Mouse (Mus musculus): Measurements from ENCODE around the gene Ccp110.

Ccp110 gene

GRCm38 (mm10) chr7:118712228-118713173, at the start of gene Ccp110:
Gene Ccp110, plus strand, starts transcription at chr7:118712552.
- DNase-seq (ENCODE audit: low read depth in 2 of 2, low spot score in 2 of 2), result peak; percentile 85 to 87

- no peak for DNase-seq (ENCODE audit: low read depth in 2 of 2, low spot score in 2 of 2)
These were observed 44.6 kb upstream of the Ccp110 start for GRCm38 (mm10) chr7:118667773-118668172.

- DNase-seq (ENCODE audit: low read depth in 2 of 2, low spot score in 2 of 2), result no peak
These were observed 42.2 kb upstream of the Ccp110 start for GRCm38 (mm10) chr7:118670142-118670541.

GRCm38 (mm10) chr7:118676826-118677225, 35.5 kb upstream of the Ccp110 start:
- DNase-seq (ENCODE audit: low read depth in 2 of 2, low spot score in 2 of 2), result no peak

DNA sequence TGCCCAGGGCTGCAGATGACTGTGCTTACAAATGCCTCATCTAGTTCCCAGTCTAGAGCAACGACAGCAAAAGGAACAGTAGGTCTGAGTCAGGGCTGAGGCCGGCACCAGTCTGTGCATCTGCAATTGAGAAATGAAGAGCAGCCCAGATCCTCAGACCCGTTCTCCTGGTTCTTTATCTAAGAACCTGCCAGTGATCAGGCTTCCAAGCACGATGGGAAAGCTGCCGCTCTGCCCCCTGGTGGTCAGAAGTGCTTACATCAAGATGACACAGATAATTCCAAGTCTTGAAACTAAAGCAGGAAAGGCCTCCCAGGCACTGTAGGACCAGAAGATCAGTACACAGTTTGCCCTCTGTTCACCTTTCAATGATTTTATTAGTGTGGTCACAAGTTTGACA, 24.2 kb upstream of the Ccp110 start:
- peak; percentile 16 to 41 for DNase-seq (ENCODE audit: low read depth in 2 of 2, low spot score in 2 of 2)

- no peak for DNase-seq (ENCODE audit: low read depth in 2 of 2, low spot score in 2 of 2)
These were observed 23.3 kb upstream of the Ccp110 start for GRCm38 (mm10) chr7:118689088-118689487.

DNA sequence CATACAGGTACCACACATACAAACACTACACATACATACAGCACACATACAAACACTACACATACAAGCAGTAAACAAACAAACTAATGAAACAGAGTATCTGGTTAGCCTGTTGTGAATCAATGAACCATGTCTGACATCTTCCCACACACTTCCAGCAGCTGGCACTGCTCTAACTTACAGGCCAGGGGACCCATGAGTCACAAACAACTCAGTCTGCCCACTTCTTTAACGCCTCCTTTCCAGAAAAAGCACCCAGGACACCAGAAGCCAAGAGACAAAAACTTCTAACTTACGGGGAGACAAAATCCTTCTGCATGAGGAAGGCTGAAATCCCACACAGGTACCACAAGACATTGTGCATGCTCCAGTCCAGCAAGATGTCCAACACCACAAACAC, 21.1 kb upstream of the Ccp110 start:
- no peak for DNase-seq (ENCODE audit: low read depth in 2 of 2, low spot score in 2 of 2)

DNA sequence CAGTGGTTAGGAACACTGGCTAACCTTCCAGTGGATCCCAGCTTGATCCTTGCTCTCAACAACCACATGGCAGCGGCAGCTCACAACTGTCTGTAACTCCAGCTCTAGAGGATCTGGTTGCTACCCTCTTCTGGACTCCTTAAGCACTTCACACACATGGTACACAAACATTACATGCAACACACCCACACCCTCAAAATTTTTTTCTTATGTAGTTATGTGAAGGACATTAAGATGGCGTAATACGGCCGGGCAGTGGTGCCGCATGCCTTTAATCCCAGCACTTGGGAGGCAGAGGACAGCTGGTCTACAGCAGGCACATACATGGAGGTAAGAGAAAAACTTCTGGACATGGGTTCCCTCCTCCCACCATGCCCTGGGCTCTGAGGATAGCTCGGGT, 16.2 kb upstream of the Ccp110 start:
- no peak for DNase-seq (ENCODE audit: low read depth in 2 of 2, low spot score in 2 of 2)

GRCm38 (mm10) chr7:118697168-118697567, 15.2 kb upstream of the Ccp110 start:
- no peak for DNase-seq (ENCODE audit: low read depth in 2 of 2, low spot score in 2 of 2)

- DNase-seq (ENCODE audit: low read depth in 2 of 2, low spot score in 2 of 2), result no peak
These were observed 13.5 kb upstream of the Ccp110 start for GRCm38 (mm10) chr7:118698882-118699281.

- DNase-seq (ENCODE audit: low read depth in 2 of 2, low spot score in 2 of 2), result no peak
These were observed 9.2 kb upstream of the Ccp110 start for GRCm38 (mm10) chr7:118703144-118703561.

- DNase-seq (ENCODE audit: low read depth in 2 of 2, low spot score in 2 of 2), result no peak
These were observed 8.1 kb upstream of the Ccp110 start for GRCm38 (mm10) chr7:118704001-118704850.

GRCm38 (mm10) chr7:118705101-118705961, 7.0 kb upstream of the Ccp110 start, which contains the start of gene Gde1:
Gene Gde1, minus strand, starts transcription at chr7:118705778.
- peak; percentile 72 to 80 for DNase-seq (ENCODE audit: low read depth in 2 of 2, low spot score in 2 of 2)

DNA sequence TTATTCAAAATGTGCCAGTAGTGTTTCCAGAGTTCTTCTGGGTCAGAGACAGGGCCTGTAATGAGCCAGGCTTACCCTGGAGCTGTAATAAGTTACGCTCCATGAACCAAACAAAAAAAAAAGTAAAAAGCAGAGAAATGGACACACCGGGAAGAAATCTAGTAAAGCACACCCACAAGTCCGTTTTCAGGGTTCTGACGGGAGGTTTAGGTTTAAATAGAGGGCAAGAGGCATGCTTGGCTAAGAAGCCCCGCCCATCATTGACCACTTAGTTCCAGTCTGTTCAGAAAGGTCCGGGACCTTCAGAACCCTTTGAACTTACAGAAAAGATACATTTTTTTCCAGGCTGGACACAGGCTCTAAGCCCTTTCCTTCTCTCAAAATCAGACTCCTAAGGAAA, 6.3 kb upstream of the Ccp110 start:
- DNase-seq (ENCODE audit: low read depth in 2 of 2, low spot score in 2 of 2), result no peak

DNA sequence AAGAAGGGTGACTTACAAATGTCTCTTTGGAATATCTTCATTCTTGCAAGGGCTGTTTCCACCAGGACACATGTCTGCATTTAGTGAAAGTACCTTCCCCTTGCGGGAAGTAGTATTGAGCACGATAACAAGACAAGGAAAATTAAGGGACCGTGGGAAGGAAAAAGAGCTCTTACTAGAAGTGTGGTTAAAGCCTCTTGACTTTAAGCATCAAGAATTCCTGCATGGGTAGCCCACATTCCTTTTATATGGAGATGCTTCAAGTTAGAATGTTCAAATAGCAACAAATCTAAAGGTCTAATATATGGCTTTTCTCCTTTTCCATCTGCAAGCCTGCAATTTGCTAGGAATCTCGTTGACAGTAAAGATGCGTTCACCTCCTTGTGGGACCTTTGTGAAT, 5.9 kb upstream of the Ccp110 start:
- no peak for DNase-seq (ENCODE audit: low read depth in 2 of 2, low spot score in 2 of 2)

DNA sequence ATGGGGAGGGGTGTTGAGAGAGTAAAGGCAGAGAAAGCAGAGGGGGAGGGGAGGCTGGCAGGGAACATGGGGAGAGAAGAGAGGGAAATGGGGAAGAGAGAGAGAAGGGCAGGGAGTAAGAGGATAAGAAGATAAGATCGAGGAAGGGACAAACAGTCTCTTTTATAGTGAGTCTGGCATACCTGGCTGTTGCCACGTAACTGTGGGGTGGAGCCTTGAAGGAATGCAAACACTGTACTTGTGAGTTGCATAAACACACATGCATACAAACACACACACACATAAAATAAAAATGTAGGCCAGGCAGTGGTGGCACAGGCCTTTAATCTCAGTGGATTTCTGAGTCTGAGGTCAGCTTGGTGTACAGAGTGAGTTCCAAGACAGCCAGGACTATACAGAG, 5.1 kb upstream of the Ccp110 start:
- DNase-seq (ENCODE audit: low read depth in 2 of 2, low spot score in 2 of 2), result no peak

- no peak for DNase-seq (ENCODE audit: low read depth in 2 of 2, low spot score in 2 of 2)
These were observed 4.3 kb upstream of the Ccp110 start for GRCm38 (mm10) chr7:118708002-118708401.

- DNase-seq (ENCODE audit: low read depth in 2 of 2, low spot score in 2 of 2), result no peak
These were observed 1.6 kb upstream of the Ccp110 start for GRCm38 (mm10) chr7:118710776-118711175.

- DNase-seq (ENCODE audit: low read depth in 2 of 2, low spot score in 2 of 2), result no peak
These were observed 2.5 kb downstream of the Ccp110 start for GRCm38 (mm10) chr7:118714873-118715272.

- DNase-seq (ENCODE audit: low read depth in 2 of 2, low spot score in 2 of 2), result no peak
These were observed 5.7 kb downstream of the Ccp110 start for GRCm38 (mm10) chr7:118718066-118718465.

DNA sequence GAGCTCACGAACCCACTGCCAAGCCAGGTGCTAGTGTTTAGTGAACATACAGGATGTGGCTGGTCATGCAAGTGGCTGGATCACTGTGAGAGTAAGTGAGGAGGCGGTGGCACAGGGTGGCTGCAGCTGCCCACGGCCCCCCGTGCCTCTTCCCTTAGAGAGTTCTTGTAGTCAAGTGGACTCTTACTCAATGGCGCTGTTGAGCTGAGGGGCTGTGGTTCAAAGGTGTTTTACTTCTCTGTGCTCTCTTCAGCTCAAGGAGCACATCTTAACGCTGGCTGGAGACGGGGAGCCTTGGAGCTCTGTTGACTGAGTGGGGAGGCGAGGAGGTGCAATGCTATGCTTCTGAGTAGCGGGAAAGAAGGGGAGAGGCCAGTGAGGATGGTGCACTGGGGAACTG, 11.6 kb downstream of the Ccp110 start:
- no peak for DNase-seq (ENCODE audit: low read depth in 2 of 2, low spot score in 2 of 2)
